Mouse (Mus musculus) retina, postnatal 7 days (tissue): ENCODE data around the gene Atp8b5.

Source experiments
- DNase-seq: peaks from one replicate; pipeline ENCODE4 v3.0.0-alpha.2; 2012; ENCODE audit warnings: low read depth, low spot score

Atp8b5 gene

GRCm38 (mm10) chr4:43322336-43322735, 55.4 kb downstream of the Atp8b5 start:
- DNase-seq = no peak

GRCm38 (mm10) chr4:43327118-43327517, 60.2 kb downstream of the Atp8b5 start:
- no peak for DNase-seq

- no peak for DNase-seq
These were observed 67.8 kb downstream of the Atp8b5 start for GRCm38 (mm10) chr4:43334771-43335170.

- no peak for DNase-seq
These were observed 69.2 kb downstream of the Atp8b5 start for GRCm38 (mm10) chr4:43336176-43336575.

GRCm38 (mm10) chr4:43340096-43340804, 73.3 kb downstream of the Atp8b5 start:
- DNase-seq = no peak

GRCm38 (mm10) chr4:43341276-43341891, 74.4 kb downstream of the Atp8b5 start:
- peak; percentile 9 for DNase-seq

- DNase-seq = no peak
These were observed 75.5 kb downstream of the Atp8b5 start for GRCm38 (mm10) chr4:43342443-43342842.

- DNase-seq = no peak
These were observed 78.0 kb downstream of the Atp8b5 start for GRCm38 (mm10) chr4:43344932-43345331.

GRCm38 (mm10) chr4:43349206-43349605, 82.2 kb downstream of the Atp8b5 start:
- no peak for DNase-seq

- no peak for DNase-seq
These were observed 83.1 kb downstream of the Atp8b5 start for GRCm38 (mm10) chr4:43350038-43350560.

GRCm38 (mm10) chr4:43353662-43354061, 86.7 kb downstream of the Atp8b5 start:
- no peak for DNase-seq

GRCm38 (mm10) chr4:43364914-43365560, 98.1 kb downstream of the Atp8b5 start:
- DNase-seq = no peak

- DNase-seq = no peak
These were observed 100.3 kb downstream of the Atp8b5 start for GRCm38 (mm10) chr4:43367295-43367694.

- no peak for DNase-seq
These were observed 100.8 kb downstream of the Atp8b5 start for GRCm38 (mm10) chr4:43367787-43368186.

GRCm38 (mm10) chr4:43371406-43371805, 104.4 kb downstream of the Atp8b5 start:
- no peak for DNase-seq

GRCm38 (mm10) chr4:43372155-43372554, 105.2 kb downstream of the Atp8b5 start:
- DNase-seq = no peak

GRCm38 (mm10) chr4:43374266-43374665, 107.3 kb downstream of the Atp8b5 start:
- DNase-seq = no peak

GRCm38 (mm10) chr4:43379601-43380000, 112.6 kb downstream of the Atp8b5 start:
- no peak for DNase-seq

- no peak for DNase-seq
These were observed 114.0 kb downstream of the Atp8b5 start for GRCm38 (mm10) chr4:43380951-43381350.

GRCm38 (mm10) chr4:43381408-43382154, 114.6 kb downstream of the Atp8b5 start, which contains the start of gene Rusc2:
Gene Rusc2, plus strand, starts transcription at chr4:43381979.
- DNase-seq = peak; percentile 93

- no peak for DNase-seq
These were observed 115.4 kb downstream of the Atp8b5 start for GRCm38 (mm10) chr4:43382155-43383020.
